Mouse (Mus musculus) embryonic facial prominence, embryonic 13.5 days (tissue): ENCODE data around the gene Gprin1. TPM values are rescaled to one million over a fixed set of nuclear protein-coding genes. Genes with fewer than 3 reads are reported as not detected.

Experiments used
- ATAC-seq: fragments of 200-750 bp; cut with Nextera tagmentation; 2 replicates; pipeline ENCODE4 v1.8.0; 2017; ENCODE audit warnings: low read depth; ENCODE audit not compliant: insufficient number of reproducible peaks, insufficient read depth, low FRiP score, low TSS enrichment
- H3K27ac ChIP-seq: fragments of 300-500 bp; sonication (generic); 2 replicates; pipeline ENCODE4 v1.5.1; 2015; ENCODE audit warnings: moderate library complexity, mild to moderate bottlenecking, inconsistent platforms
- H3K27me3 ChIP-seq: fragments of 300-500 bp; sonication (generic); 2 replicates; pipeline ENCODE4 v1.6.1; 2015; ENCODE audit warnings: mild to moderate bottlenecking, inconsistent platforms
- H3K36me3 ChIP-seq: fragments of 300-500 bp; sonication (generic); 2 replicates; pipeline ENCODE4 v1.6.1; 2015; ENCODE audit warnings: mild to moderate bottlenecking, inconsistent platforms
- H3K4me1 ChIP-seq: fragments of 300-500 bp; sonication (generic); 2 replicates; pipeline ENCODE4 v1.6.1; 2015; ENCODE audit warnings: inconsistent platforms
- H3K4me2 ChIP-seq: fragments of 300-500 bp; sonication (generic); 2 replicates; pipeline ENCODE4 v1.6.1; 2015; ENCODE audit warnings: moderate library complexity, mild to moderate bottlenecking, inconsistent platforms
- H3K4me3 ChIP-seq: fragments of 300-500 bp; sonication (generic); 2 replicates; pipeline ENCODE4 v1.5.1; 2015; ENCODE audit warnings: mild to moderate bottlenecking, inconsistent platforms
- H3K9ac ChIP-seq: fragments of 300-500 bp; sonication (generic); 2 replicates; pipeline ENCODE4 v1.6.1; 2015; ENCODE audit warnings: mild to moderate bottlenecking, inconsistent platforms
- H3K9me3 ChIP-seq: fragments of 300-500 bp; sonication (generic); 2 replicates; pipeline ENCODE4 v1.6.1; 2016; ENCODE audit warnings: inconsistent platforms
- WGBS: fragments of 180-500 bp; shearing (Covaris S2); methylation state at CpG from one replicate; pipeline ENCODE4 v1.1.7; 2015; ENCODE audit warnings: mixed read lengths; 5-methylcytosine and 5-hydroxymethylcytosine counted together
- polyA plus RNA-seq: library from polyadenylated mRNA; unstranded; fragments of >200 nt; fragmentation: Nextera tagmentation; extraction: Ambion mirVana; gene quantifications from 2 replicates; pipeline ENCODE4 v1.2.1, GENCODE M21; 2015

Gene Gprin1
- polyA plus RNA-seq, 1 experiment from 2014 or later, result 0.46 TPM

DNA sequence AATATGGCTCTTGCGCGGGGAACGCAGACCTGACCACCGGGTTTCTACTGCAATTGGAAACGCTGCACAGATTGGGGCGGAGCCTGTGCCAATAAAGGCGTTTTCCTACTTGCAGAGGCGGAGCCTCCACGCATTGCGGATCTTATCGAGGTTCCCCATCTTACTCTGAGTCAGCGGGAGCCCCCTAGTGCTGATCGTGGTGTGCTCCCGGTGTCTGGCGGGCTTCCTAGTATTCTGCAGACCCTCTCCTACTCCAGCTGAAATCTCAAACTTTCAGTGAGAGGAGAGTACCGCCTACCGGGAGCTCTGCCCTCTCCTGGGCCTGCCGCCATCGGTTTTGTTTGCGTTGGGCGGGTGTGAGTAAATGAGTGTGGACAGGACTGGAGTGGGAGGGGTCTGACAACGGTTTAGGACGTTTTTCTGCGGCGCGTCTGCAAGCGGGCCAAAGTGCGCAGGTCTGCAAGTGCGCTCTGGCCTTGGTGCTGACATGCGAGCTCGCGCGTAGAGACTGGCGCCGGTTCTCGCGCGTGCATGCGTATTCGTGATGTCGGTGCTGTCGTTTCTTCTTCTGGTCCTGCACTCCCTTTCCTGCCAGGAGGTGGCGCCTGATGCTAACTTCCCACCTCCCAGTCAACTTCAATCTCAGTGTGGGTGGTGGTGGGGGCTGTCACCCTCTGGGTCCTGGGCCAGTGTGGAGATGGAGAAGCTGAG lies 8.5 kb upstream of the Gprin1 start:
- Histone ChIP-seq H3K4me1 (peaks cover 20% of the 10 kb centered on the region), H3K36me3 (no peaks in the 10 kb centered on the region), H3K27me3 (peaks cover 77% of the 10 kb centered on the region), H3K27ac (0 out of 2 replicates have a peak overlapping the region, but pooled peaks have one; percentile 33), H3K4me3 (peak overlapping the region; percentile 45), H3K4me2 (peak overlapping the region; percentile 72), H3K9me3 (no peaks in the 10 kb centered on the region), H3K9ac (no peak overlapping the region)
- WGBS, result under 1% methylated on average over 43 of the region's 43 CpGs
- peak; percentile 73 for ATAC-seq

DNA sequence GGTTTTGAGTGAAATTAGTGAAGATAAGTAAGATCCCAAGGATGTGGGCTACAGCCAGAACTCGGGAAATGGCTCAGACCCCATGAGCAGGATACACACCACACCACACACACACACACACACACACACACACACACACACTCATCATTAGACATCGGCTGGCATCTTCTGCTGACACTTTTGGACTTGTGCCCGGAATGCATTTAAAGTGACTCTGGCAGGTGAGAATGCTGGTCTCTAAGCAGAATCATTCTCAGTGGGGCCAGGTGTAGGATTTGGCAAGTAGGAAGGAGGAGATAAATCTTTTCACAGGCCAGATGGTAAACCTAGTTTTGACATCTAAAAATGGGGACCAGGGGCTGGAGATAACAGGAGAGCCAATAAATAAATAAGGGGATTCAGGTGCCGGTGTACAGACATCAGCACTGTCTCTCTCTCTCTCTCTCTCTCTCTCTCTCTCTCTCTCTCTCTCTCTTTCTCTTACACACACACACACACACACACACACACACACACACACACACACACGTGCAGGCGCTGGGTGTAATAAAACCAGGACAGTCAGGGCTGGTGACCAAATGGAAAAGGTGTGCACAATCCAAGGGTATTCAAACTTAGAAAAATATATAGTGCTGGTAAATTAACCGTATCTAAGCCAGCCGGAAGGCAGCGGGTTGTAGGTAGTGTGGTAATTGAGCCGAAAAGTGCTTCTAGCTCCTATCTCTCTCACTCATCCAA lies 7.6 kb upstream of the Gprin1 start:
- Histone ChIP-seq H3K9me3 (no peaks in the 10 kb centered on the region), H3K4me2 (peak overlapping the region; percentile 72), H3K4me3 (peak overlapping the region; percentile 45), H3K36me3 (no peaks in the 10 kb centered on the region), H3K9ac (no peak overlapping the region), H3K27ac (0 out of 2 replicates have a peak overlapping the region, but pooled peaks have one; percentile 33), H3K27me3 (peaks cover 72% of the 10 kb centered on the region), H3K4me1 (peaks cover 20% of the 10 kb centered on the region)
- no peak for ATAC-seq
- 40% methylated on average over 10 of the region's 10 CpGs for WGBS

DNA sequence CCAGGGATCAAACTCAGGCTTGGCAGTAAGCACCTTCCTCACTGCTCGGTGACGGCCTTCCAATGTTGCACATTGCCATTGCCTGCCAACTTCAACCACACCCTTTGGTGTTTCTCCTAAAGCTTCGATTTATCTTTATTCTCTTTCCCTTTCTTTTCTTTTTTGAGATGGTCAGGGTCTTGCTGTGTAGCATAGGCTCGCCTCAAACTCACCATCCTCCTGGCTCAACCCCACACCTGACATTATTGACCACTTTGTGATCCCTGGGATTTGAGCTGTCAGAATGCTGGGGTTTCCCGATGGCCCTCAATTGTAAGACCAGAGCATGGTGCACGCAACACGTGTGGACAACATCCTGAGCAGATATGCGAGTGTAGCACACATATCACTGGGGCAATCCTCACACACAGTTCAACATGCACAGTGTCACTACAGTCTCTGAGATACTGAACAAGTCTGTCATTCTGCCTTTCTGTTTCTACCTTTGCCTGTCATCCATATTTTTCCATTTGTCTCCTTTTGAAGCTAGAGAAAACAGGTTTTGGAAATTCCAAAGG lies 6.6 kb upstream of the Gprin1 start:
- Histone ChIP-seq H3K4me3 (no peak overlapping the region), H3K9me3 (no peaks in the 10 kb centered on the region), H3K4me1 (peaks cover 20% of the 10 kb centered on the region), H3K27ac (no peak overlapping the region), H3K9ac (no peak overlapping the region), H3K27me3 (peaks cover 67% of the 10 kb centered on the region), H3K36me3 (no peaks in the 10 kb centered on the region), H3K4me2 (no peak overlapping the region)
- no peak for ATAC-seq
- 82% methylated on average over 8 of the region's 8 CpGs for WGBS

DNA sequence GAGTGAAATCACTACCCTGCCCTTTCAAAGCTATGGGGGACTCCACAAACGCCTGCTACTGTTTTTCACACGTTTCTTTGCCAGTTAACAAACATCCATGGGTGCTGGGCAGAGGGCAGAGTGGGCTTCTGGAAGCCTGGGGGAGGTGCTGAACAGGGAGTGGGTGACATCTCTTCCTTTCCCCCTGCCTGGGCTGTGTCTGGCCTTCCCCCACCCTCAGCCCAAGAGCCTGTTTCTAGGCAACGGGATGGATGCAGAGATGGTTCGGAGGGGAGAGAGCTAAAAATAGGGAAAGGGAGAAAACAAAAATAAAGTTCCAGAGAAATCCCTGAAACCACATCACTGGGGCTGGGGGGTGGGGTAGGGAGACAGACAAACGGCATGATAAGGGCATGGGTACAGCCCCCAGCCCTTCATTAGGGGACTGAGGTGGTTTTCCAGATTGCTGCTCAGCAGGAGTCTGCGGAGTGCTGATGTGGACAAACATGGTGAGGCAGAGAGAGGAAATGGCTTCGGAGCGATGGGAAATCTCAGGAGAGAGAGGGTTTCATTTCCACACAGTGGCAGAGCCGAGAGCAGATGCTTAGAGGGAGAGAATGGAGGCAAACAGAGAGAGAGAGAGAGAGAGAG lies 5.6 kb upstream of the Gprin1 start:
- no peak overlapping the region for H3K4me2 ChIP-seq
- H3K27ac ChIP-seq, result no peak overlapping the region
- H3K27me3 ChIP-seq, result peaks cover 64% of the 10 kb centered on the region
- ATAC-seq, result no peak
- H3K4me3 ChIP-seq, result no peak overlapping the region
- WGBS, result 26% methylated on average over 9 of the region's 9 CpGs
- H3K4me1 ChIP-seq, result peaks cover 20% of the 10 kb centered on the region
- H3K9me3 ChIP-seq, result no peaks in the 10 kb centered on the region
- H3K36me3 ChIP-seq, result no peaks in the 10 kb centered on the region
- H3K9ac ChIP-seq, result no peak overlapping the region

DNA sequence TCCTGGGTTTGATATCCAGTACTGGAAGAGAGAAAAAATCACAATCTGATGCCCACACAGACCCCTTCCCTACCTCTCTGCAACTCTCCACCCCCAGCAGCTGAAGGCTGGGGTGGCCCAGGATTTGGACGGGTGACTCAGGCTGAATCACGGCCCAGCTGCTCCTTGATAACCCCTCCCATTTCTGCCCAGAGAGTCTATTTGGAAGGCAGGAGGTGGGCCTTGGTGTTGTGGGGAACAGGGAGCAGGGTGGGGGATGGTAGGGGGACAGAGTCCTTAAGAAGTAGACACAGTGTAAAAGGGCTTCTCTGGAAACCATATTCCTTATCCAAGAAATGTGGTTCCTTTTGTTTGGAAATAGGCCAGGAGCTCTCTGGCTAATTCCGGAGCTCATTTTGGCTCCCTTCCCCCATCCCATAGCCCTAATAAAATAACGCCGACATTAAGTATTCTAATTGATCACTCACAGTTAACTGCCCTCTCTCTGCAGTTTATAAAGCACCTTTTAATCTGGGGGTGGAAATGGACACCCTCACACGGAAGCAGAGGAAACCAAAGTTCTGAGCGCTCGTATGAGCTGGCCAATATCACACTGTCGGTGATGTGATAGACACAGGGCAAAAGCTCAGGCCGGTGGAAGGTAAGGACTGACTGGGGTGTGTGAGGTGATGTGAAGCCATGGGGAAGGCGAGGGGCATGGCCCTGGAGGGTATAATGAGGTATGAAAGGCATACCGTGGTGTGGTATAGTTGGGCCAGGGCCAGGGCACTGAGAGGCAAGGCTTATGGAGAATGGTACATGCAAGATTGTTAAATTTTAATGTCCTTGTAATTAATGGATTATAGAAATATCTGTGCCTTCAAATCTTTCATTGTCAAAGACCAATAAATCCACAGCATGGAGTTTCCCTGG lies 4.8 kb upstream of the Gprin1 start:
- WGBS, result 50% methylated on average over 12 of the region's 12 CpGs
- H3K4me2 ChIP-seq, result no peak overlapping the region
- no peaks in the 10 kb centered on the region for H3K36me3 ChIP-seq
- H3K9me3 ChIP-seq, result no peaks in the 10 kb centered on the region
- no peak for ATAC-seq
- H3K9ac ChIP-seq, result no peak overlapping the region
- H3K27me3 ChIP-seq, result peaks cover 64% of the 10 kb centered on the region
- no peak overlapping the region for H3K27ac ChIP-seq
- no peak overlapping the region for H3K4me3 ChIP-seq
- H3K4me1 ChIP-seq, result peaks cover 20% of the 10 kb centered on the region

DNA sequence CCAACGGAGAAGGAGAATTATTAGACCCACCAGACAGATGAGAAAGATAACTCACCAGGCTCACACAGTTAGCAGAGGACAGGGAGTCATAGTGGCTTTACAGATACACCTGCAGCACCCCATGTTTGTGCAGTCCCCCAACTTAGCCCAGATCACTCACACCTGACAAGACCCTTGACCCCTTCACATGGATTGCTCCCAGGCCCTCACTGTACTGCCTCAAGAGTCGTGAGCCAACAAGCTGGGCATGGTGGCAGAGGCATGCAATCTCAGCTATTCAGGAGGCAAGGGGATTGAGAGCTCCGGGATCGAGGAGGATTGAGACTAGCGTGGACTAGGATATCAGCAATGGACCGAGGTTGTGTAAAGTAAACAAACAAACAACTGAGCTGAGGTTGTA lies 4.1 kb upstream of the Gprin1 start:
- H3K27me3 ChIP-seq, result peaks cover 64% of the 10 kb centered on the region
- H3K4me1 ChIP-seq, result peaks cover 15% of the 10 kb centered on the region
- H3K4me2 ChIP-seq, result no peak overlapping the region
- no peaks in the 10 kb centered on the region for H3K36me3 ChIP-seq
- H3K9ac ChIP-seq, result no peak overlapping the region
- no peaks in the 10 kb centered on the region for H3K9me3 ChIP-seq
- H3K27ac ChIP-seq, result no peak overlapping the region
- no peak overlapping the region for H3K4me3 ChIP-seq
- ATAC-seq, result no peak
- 63% methylated on average over 6 of the region's 6 CpGs for WGBS

DNA sequence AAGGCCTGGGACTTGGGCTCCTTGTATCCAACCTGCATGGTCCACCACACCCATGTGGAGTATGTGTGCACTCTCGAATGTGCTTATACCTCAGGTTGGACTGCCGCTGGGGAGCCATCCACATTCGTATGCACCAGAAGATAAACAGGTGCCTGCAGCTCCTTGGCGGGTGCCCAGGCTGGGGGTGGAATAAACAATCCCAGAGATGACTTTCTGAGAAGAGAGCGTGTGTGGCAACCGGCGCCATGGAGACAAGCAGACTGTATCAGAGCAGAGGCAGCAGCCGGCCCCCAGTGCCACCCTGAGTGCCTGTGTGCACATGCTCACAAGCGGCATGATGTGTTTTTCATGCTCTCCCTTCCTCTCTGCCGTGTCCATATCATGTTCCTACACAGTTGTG lies 3.0 kb upstream of the Gprin1 start:
- 72% methylated on average over 10 of the region's 10 CpGs for WGBS
- H3K27ac ChIP-seq, result no peak overlapping the region
- no peak overlapping the region for H3K4me2 ChIP-seq
- no peaks in the 10 kb centered on the region for H3K36me3 ChIP-seq
- H3K27me3 ChIP-seq, result peaks cover 71% of the 10 kb centered on the region
- H3K9me3 ChIP-seq, result no peaks in the 10 kb centered on the region
- H3K4me3 ChIP-seq, result no peak overlapping the region
- H3K9ac ChIP-seq, result no peak overlapping the region
- ATAC-seq, result no peak
- peaks cover 8% of the 10 kb centered on the region for H3K4me1 ChIP-seq

DNA sequence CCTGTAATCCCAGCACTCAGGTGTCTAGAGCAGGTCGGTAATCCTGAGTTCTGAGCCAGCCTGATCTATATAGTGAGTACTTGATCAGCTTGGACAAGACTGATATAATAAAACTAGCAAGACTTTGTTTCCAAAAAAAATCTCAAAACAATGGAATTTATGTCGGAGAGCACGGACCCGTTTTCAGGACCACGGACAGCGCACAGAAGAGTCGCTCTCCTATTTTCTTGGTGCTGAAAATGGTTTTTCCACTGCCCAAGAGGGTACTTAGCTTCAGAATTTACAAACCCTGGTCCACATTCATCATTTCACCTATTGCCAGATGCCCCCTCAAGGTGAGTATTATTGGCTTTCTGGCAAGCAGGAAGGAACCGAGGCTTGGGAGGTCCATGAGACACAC lies 1.0 kb upstream of the Gprin1 start:
- no peak overlapping the region for H3K4me2 ChIP-seq
- H3K4me3 ChIP-seq, result no peak overlapping the region
- ATAC-seq, result no peak
- H3K4me1 ChIP-seq, result peaks cover 6% of the 10 kb centered on the region
- no peak overlapping the region for H3K9ac ChIP-seq
- no peak overlapping the region for H3K27ac ChIP-seq
- 2% methylated on average over 8 of the region's 8 CpGs for WGBS
- no peaks in the 10 kb centered on the region for H3K9me3 ChIP-seq
- no peaks in the 10 kb centered on the region for H3K36me3 ChIP-seq
- peaks cover 75% of the 10 kb centered on the region for H3K27me3 ChIP-seq

DNA sequence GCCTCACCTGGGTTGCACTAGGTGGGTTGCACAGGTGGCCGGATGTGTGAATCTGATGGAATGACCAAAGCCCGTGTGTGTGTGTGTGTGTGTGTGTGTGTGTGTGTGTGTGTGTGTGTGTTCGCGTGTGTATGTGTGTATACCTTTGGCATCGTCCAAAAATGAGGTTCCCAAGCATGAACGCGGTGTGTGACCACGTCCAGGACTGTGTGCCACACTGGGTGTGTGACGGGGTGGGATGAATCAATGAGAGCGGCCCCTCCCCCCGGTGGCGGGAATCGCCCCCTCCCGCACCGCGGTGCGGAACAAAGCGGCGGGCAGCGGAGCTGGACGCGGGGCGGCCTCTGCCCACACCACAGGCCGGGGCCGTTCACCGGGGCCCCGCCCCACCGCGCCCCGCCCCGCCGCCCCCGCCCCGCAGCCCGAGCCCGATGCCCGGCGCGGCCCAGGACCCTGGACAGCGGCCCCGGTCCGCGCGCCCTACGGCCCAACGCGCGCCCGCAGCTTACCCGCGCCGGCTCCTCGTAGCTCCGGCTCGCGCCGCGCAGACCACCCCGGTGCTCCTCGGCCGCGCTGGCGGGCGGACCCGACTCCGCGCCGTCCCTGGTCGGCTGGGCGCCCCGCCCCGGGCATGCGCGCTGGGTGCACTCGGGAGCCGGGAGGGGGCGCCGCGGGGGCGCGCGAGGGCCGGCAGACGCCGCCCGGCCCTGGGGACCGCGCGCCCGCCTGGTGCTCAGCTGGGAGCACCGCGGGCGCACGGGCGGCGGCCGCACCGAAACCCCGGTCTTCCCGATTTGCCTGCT lies 412 bp downstream of the Gprin1 start:
- WGBS, result 2% methylated on average over 43 of the region's 100 CpGs
- 0 out of 2 replicates have a peak overlapping the region, but pooled peaks have one; percentile 46 for H3K9ac ChIP-seq
- no peaks in the 10 kb centered on the region for H3K9me3 ChIP-seq
- H3K4me3 ChIP-seq, result peak overlapping the region; percentile 58
- peak; percentile 9; the same call in 1 of the 2 replicates for ATAC-seq
- no peak overlapping the region for H3K27ac ChIP-seq
- peaks cover 6% of the 10 kb centered on the region for H3K4me1 ChIP-seq
- H3K4me2 ChIP-seq, result peak overlapping the region; percentile 91
- no peaks in the 10 kb centered on the region for H3K36me3 ChIP-seq
- H3K27me3 ChIP-seq, result peaks cover 65% of the 10 kb centered on the region

DNA sequence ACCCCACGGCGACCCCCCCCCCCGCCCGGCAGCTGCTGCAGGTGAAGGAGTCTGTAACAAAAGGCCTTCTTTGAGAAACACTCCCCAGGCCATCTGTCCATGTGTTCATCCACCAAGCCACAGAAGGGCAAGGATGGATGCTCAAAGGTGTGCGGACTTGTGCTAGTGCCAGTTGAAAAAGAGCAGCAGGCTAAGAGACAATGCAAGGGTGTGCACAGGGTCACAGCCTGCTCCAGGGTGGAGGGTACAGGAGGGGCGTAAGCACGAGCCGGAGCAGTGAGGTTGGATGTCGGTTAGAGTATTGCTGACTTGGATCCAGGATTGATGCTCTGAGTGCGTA lies 983 bp downstream of the Gprin1 start:
- Histone ChIP-seq H3K27ac (no peak overlapping the region), H3K9me3 (no peaks in the 10 kb centered on the region), H3K27me3 (peaks cover 59% of the 10 kb centered on the region), H3K4me2 (peak overlapping the region; percentile 91), H3K36me3 (no peaks in the 10 kb centered on the region), H3K4me3 (peak overlapping the region; percentile 58; the same call in 1 of the 2 replicates), H3K9ac (no peak overlapping the region), H3K4me1 (peaks cover 6% of the 10 kb centered on the region)
- 0 out of 2 replicates have a peak, but pooled peaks have one; percentile 23 for ATAC-seq
- WGBS, result 45% methylated on average over 10 of the region's 10 CpGs
